Mouse (Mus musculus): Measurements from ENCODE around the gene Rbfox1.

Gene Rbfox1

GRCm38 (mm10) chr16:6715245-6715644 lies 830.1 kb downstream of the Rbfox1 start:
- no peak for DNase-seq (ENCODE audit: low read depth, low spot score)
- Histone ChIP-seq H3K27me3 (ENCODE audit: control insufficient read depth, insufficient read depth, low read length, poor library complexity, severe bottlenecking) (no peaks in the 10 kb centered on the region), H3K36me3 (ENCODE audit: control insufficient read depth, insufficient read depth, low read length, poor library complexity, severe bottlenecking) (no peaks in the 10 kb centered on the region)

GRCm38 (mm10) chr16:6716214-6716911 lies 831.2 kb downstream of the Rbfox1 start:
- no peaks in the 10 kb centered on the region for H3K36me3 ChIP-seq (ENCODE audit: control insufficient read depth, insufficient read depth, low read length, poor library complexity, severe bottlenecking)
- no peak for DNase-seq (ENCODE audit: low read depth, low spot score)

GRCm38 (mm10) chr16:6719027-6719426 lies 833.9 kb downstream of the Rbfox1 start:
- Histone ChIP-seq H3K27me3 (ENCODE audit: control insufficient read depth, insufficient read depth, low read length, poor library complexity, severe bottlenecking) (no peaks in the 10 kb centered on the region), H3K36me3 (ENCODE audit: control insufficient read depth, insufficient read depth, low read length, poor library complexity, severe bottlenecking) (no peaks in the 10 kb centered on the region)
- DNase-seq (ENCODE audit: low read depth, low spot score) = no peak

More at GRCm38 (mm10) chr16:6716214-6716911, 831.2 kb downstream of the Rbfox1 start:
- H3K27me3 ChIP-seq (ENCODE audit: control insufficient read depth, insufficient read depth, low read length, poor library complexity, severe bottlenecking) = no peaks in the 10 kb centered on the region

- Histone ChIP-seq H3K27me3 (ENCODE audit: control insufficient read depth, insufficient read depth, low read length, poor library complexity, severe bottlenecking) (no peaks in the 10 kb centered on the region), H3K36me3 (ENCODE audit: control insufficient read depth, insufficient read depth, low read length, poor library complexity, severe bottlenecking) (no peaks in the 10 kb centered on the region)
- DNase-seq (ENCODE audit: low read depth, low spot score) = no peak
These were observed 847.5 kb downstream of the Rbfox1 start for GRCm38 (mm10) chr16:6732646-6733045.

GRCm38 (mm10) chr16:6733427-6733826 lies 848.3 kb downstream of the Rbfox1 start:
- no peak for DNase-seq (ENCODE audit: low read depth, low spot score)
- Histone ChIP-seq H3K36me3 (ENCODE audit: control insufficient read depth, insufficient read depth, low read length, poor library complexity, severe bottlenecking) (no peaks in the 10 kb centered on the region), H3K27me3 (ENCODE audit: control insufficient read depth, insufficient read depth, low read length, poor library complexity, severe bottlenecking) (no peaks in the 10 kb centered on the region)

- no peak for DNase-seq (ENCODE audit: low read depth, low spot score)
- H3K27me3 ChIP-seq (ENCODE audit: control insufficient read depth, insufficient read depth, low read length, poor library complexity, severe bottlenecking) = no peaks in the 10 kb centered on the region
- H3K36me3 ChIP-seq (ENCODE audit: control insufficient read depth, insufficient read depth, low read length, poor library complexity, severe bottlenecking) = no peaks in the 10 kb centered on the region
These were observed 851.4 kb downstream of the Rbfox1 start for GRCm38 (mm10) chr16:6736566-6736965.

- Histone ChIP-seq H3K36me3 (ENCODE audit: control insufficient read depth, insufficient read depth, low read length, poor library complexity, severe bottlenecking) (no peaks in the 10 kb centered on the region), H3K27me3 (ENCODE audit: control insufficient read depth, insufficient read depth, low read length, poor library complexity, severe bottlenecking) (no peaks in the 10 kb centered on the region)
- DNase-seq (ENCODE audit: low read depth, low spot score) = no peak
These were observed 851.8 kb downstream of the Rbfox1 start for GRCm38 (mm10) chr16:6736998-6737397.

- Histone ChIP-seq H3K27me3 (ENCODE audit: control insufficient read depth, insufficient read depth, low read length, poor library complexity, severe bottlenecking) (no peaks in the 10 kb centered on the region), H3K36me3 (ENCODE audit: control insufficient read depth, insufficient read depth, low read length, poor library complexity, severe bottlenecking) (no peaks in the 10 kb centered on the region)
- no peak for DNase-seq (ENCODE audit: low read depth, low spot score)
These were observed 861.0 kb downstream of the Rbfox1 start for GRCm38 (mm10) chr16:6746116-6746515.

- H3K36me3 ChIP-seq (ENCODE audit: control insufficient read depth, insufficient read depth, low read length, poor library complexity, severe bottlenecking) = no peaks in the 10 kb centered on the region
- no peaks in the 10 kb centered on the region for H3K27me3 ChIP-seq (ENCODE audit: control insufficient read depth, insufficient read depth, low read length, poor library complexity, severe bottlenecking)
- no peak for DNase-seq (ENCODE audit: low read depth, low spot score)
These were observed 865.3 kb downstream of the Rbfox1 start for GRCm38 (mm10) chr16:6750491-6750890.

- no peaks in the 10 kb centered on the region for H3K27me3 ChIP-seq (ENCODE audit: control insufficient read depth, insufficient read depth, low read length, poor library complexity, severe bottlenecking)
- H3K36me3 ChIP-seq (ENCODE audit: control insufficient read depth, insufficient read depth, low read length, poor library complexity, severe bottlenecking) = no peaks in the 10 kb centered on the region
- DNase-seq (ENCODE audit: low read depth, low spot score) = no peak
These were observed 869.7 kb downstream of the Rbfox1 start for GRCm38 (mm10) chr16:6754847-6755246.

GRCm38 (mm10) chr16:6769495-6770237 lies 884.5 kb downstream of the Rbfox1 start:
- no peaks in the 10 kb centered on the region for H3K27me3 ChIP-seq (ENCODE audit: control insufficient read depth, insufficient read depth, low read length, poor library complexity, severe bottlenecking)
- DNase-seq (ENCODE audit: low read depth, low spot score) = no peak
- H3K36me3 ChIP-seq (ENCODE audit: control insufficient read depth, insufficient read depth, low read length, poor library complexity, severe bottlenecking) = no peaks in the 10 kb centered on the region

- no peak for DNase-seq (ENCODE audit: low read depth, low spot score)
- Histone ChIP-seq H3K36me3 (ENCODE audit: control insufficient read depth, insufficient read depth, low read length, poor library complexity, severe bottlenecking) (no peaks in the 10 kb centered on the region), H3K27me3 (ENCODE audit: control insufficient read depth, insufficient read depth, low read length, poor library complexity, severe bottlenecking) (no peaks in the 10 kb centered on the region)
These were observed 892.5 kb downstream of the Rbfox1 start for GRCm38 (mm10) chr16:6777506-6778185.

- Histone ChIP-seq H3K36me3 (ENCODE audit: control insufficient read depth, insufficient read depth, low read length, poor library complexity, severe bottlenecking) (no peaks in the 10 kb centered on the region), H3K27me3 (ENCODE audit: control insufficient read depth, insufficient read depth, low read length, poor library complexity, severe bottlenecking) (no peaks in the 10 kb centered on the region)
- no peak for DNase-seq (ENCODE audit: low read depth, low spot score)
These were observed 899.0 kb downstream of the Rbfox1 start for GRCm38 (mm10) chr16:6784144-6784543.

- no peaks in the 10 kb centered on the region for H3K27me3 ChIP-seq (ENCODE audit: control insufficient read depth, insufficient read depth, low read length, poor library complexity, severe bottlenecking)
- no peaks in the 10 kb centered on the region for H3K36me3 ChIP-seq (ENCODE audit: control insufficient read depth, insufficient read depth, low read length, poor library complexity, severe bottlenecking)
- no peak for DNase-seq (ENCODE audit: low read depth, low spot score)
These were observed 899.9 kb downstream of the Rbfox1 start for GRCm38 (mm10) chr16:6785026-6785425.

GRCm38 (mm10) chr16:6791218-6791617 lies 906.1 kb downstream of the Rbfox1 start:
- Histone ChIP-seq H3K36me3 (ENCODE audit: control insufficient read depth, insufficient read depth, low read length, poor library complexity, severe bottlenecking) (no peaks in the 10 kb centered on the region), H3K27me3 (ENCODE audit: control insufficient read depth, insufficient read depth, low read length, poor library complexity, severe bottlenecking) (no peaks in the 10 kb centered on the region)
- no peak for DNase-seq (ENCODE audit: low read depth, low spot score)

Data from splenic B cell, adult 2 months (primary cell).